Mouse (Mus musculus): ENCODE measurements around the gene Ly6g6e. TPM values are rescaled to one million over a fixed set of nuclear protein-coding genes. Genes with fewer than 3 reads are reported as not detected.

Gene Ly6g6e
- polyA plus RNA-seq, 1 experiment from 2014 or later = not detected

Other genes starting within 250 kb of the Ly6g6e start
- gene Stk19, start 240.0 kb upstream of the Ly6g6e start, polyA plus RNA-seq (2014; fragmentation: Illumina TruSeq; extraction: RNeasy Lipid Tissue Mini Kit (QIAGEN cat#74804)) = 4.4 TPM
- gene Dxo, start 239.9 kb upstream of the Ly6g6e start, polyA plus RNA-seq (2014; fragmentation: Illumina TruSeq; extraction: RNeasy Lipid Tissue Mini Kit (QIAGEN cat#74804)) = 1.9 TPM
- gene Skiv2l, start 226.7 kb upstream of the Ly6g6e start, polyA plus RNA-seq (2014; fragmentation: Illumina TruSeq; extraction: RNeasy Lipid Tissue Mini Kit (QIAGEN cat#74804)) = 2.9 TPM
- 1.8 TPM for gene Nelfe, start 226.5 kb upstream of the Ly6g6e start, polyA plus RNA-seq (2014; fragmentation: Illumina TruSeq; extraction: RNeasy Lipid Tissue Mini Kit (QIAGEN cat#74804))
- not detected for gene Cfb, start 214.4 kb upstream of the Ly6g6e start, polyA plus RNA-seq (2014; fragmentation: Illumina TruSeq; extraction: RNeasy Lipid Tissue Mini Kit (QIAGEN cat#74804))
- gene Zbtb12, start 197.4 kb upstream of the Ly6g6e start, polyA plus RNA-seq (2014; fragmentation: Illumina TruSeq; extraction: RNeasy Lipid Tissue Mini Kit (QIAGEN cat#74804)) = 10.8 TPM
- 1.0 TPM for gene Gm20547, start 194.9 kb upstream of the Ly6g6e start, polyA plus RNA-seq (2014; fragmentation: Illumina TruSeq; extraction: RNeasy Lipid Tissue Mini Kit (QIAGEN cat#74804))
- 11.5 TPM for gene C2, start 178.6 kb upstream of the Ly6g6e start, polyA plus RNA-seq (2014; fragmentation: Illumina TruSeq; extraction: RNeasy Lipid Tissue Mini Kit (QIAGEN cat#74804))
- 9.4 TPM for gene Ehmt2, start 178.4 kb upstream of the Ly6g6e start, polyA plus RNA-seq (2014; fragmentation: Illumina TruSeq; extraction: RNeasy Lipid Tissue Mini Kit (QIAGEN cat#74804))
- gene Slc44a4, start 162.4 kb upstream of the Ly6g6e start, polyA plus RNA-seq (2014; fragmentation: Illumina TruSeq; extraction: RNeasy Lipid Tissue Mini Kit (QIAGEN cat#74804)) = 0.20 TPM
- 1.8 TPM for gene Neu1, start 145.6 kb upstream of the Ly6g6e start, polyA plus RNA-seq (2014; fragmentation: Illumina TruSeq; extraction: RNeasy Lipid Tissue Mini Kit (QIAGEN cat#74804))
- 16.9 TPM for gene Hspa1b, start 117.7 kb upstream of the Ly6g6e start, polyA plus RNA-seq (2014; fragmentation: Illumina TruSeq; extraction: RNeasy Lipid Tissue Mini Kit (QIAGEN cat#74804))
- not detected for gene Gm20481, start 107.0 kb upstream of the Ly6g6e start, polyA plus RNA-seq (2014; fragmentation: Illumina TruSeq; extraction: RNeasy Lipid Tissue Mini Kit (QIAGEN cat#74804))
- 8.2 TPM for gene Hspa1a, start 104.7 kb upstream of the Ly6g6e start, polyA plus RNA-seq (2014; fragmentation: Illumina TruSeq; extraction: RNeasy Lipid Tissue Mini Kit (QIAGEN cat#74804))
- gene Hspa1l, start 104.2 kb upstream of the Ly6g6e start, polyA plus RNA-seq (2014; fragmentation: Illumina TruSeq; extraction: RNeasy Lipid Tissue Mini Kit (QIAGEN cat#74804)) = not detected
- gene Lsm2, start 95.0 kb upstream of the Ly6g6e start, polyA plus RNA-seq (2014; fragmentation: Illumina TruSeq; extraction: RNeasy Lipid Tissue Mini Kit (QIAGEN cat#74804)) = 19.2 TPM
- 6.0 TPM for gene Vars, start 75.9 kb upstream of the Ly6g6e start, polyA plus RNA-seq (2014; fragmentation: Illumina TruSeq; extraction: RNeasy Lipid Tissue Mini Kit (QIAGEN cat#74804))
- not detected for gene Vwa7, start 60.3 kb upstream of the Ly6g6e start, polyA plus RNA-seq (2014; fragmentation: Illumina TruSeq; extraction: RNeasy Lipid Tissue Mini Kit (QIAGEN cat#74804))
- not detected for gene Sapcd1, start 48.9 kb upstream of the Ly6g6e start, polyA plus RNA-seq (2014; fragmentation: Illumina TruSeq; extraction: RNeasy Lipid Tissue Mini Kit (QIAGEN cat#74804))
- 0.68 TPM for gene Msh5, start 30.2 kb upstream of the Ly6g6e start, polyA plus RNA-seq (2014; fragmentation: Illumina TruSeq; extraction: RNeasy Lipid Tissue Mini Kit (QIAGEN cat#74804))
- gene Clic1, start 26.9 kb upstream of the Ly6g6e start, polyA plus RNA-seq (2014; fragmentation: Illumina TruSeq; extraction: RNeasy Lipid Tissue Mini Kit (QIAGEN cat#74804)) = 25.1 TPM
- 2.7 TPM for gene Ddah2, start 17.9 kb upstream of the Ly6g6e start, polyA plus RNA-seq (2014; fragmentation: Illumina TruSeq; extraction: RNeasy Lipid Tissue Mini Kit (QIAGEN cat#74804))
- gene Ly6g6c, start 11.5 kb upstream of the Ly6g6e start, polyA plus RNA-seq (2014; fragmentation: Illumina TruSeq; extraction: RNeasy Lipid Tissue Mini Kit (QIAGEN cat#74804)) = not detected
- 0.20 TPM for gene Mpig6b, start 10.7 kb upstream of the Ly6g6e start, polyA plus RNA-seq (2014; fragmentation: Illumina TruSeq; extraction: RNeasy Lipid Tissue Mini Kit (QIAGEN cat#74804))
- not detected for gene Ly6g6d, start 1.2 kb downstream of the Ly6g6e start, polyA plus RNA-seq (2014; fragmentation: Illumina TruSeq; extraction: RNeasy Lipid Tissue Mini Kit (QIAGEN cat#74804))
- gene Ly6g6f, start 8.7 kb downstream of the Ly6g6e start, polyA plus RNA-seq (2014; fragmentation: Illumina TruSeq; extraction: RNeasy Lipid Tissue Mini Kit (QIAGEN cat#74804)) = not detected
- gene Abhd16a, start 12.4 kb downstream of the Ly6g6e start, polyA plus RNA-seq (2014; fragmentation: Illumina TruSeq; extraction: RNeasy Lipid Tissue Mini Kit (QIAGEN cat#74804)) = 3.5 TPM
- not detected for gene Ly6g5c, start 31.4 kb downstream of the Ly6g6e start, polyA plus RNA-seq (2014; fragmentation: Illumina TruSeq; extraction: RNeasy Lipid Tissue Mini Kit (QIAGEN cat#74804))
- gene Ly6g5b, start 38.5 kb downstream of the Ly6g6e start, polyA plus RNA-seq (2014; fragmentation: Illumina TruSeq; extraction: RNeasy Lipid Tissue Mini Kit (QIAGEN cat#74804)) = not detected
- 0.91 TPM for gene Gpank1, start 44.6 kb downstream of the Ly6g6e start, polyA plus RNA-seq (2014; fragmentation: Illumina TruSeq; extraction: RNeasy Lipid Tissue Mini Kit (QIAGEN cat#74804))
- gene Csnk2b, start 45.2 kb downstream of the Ly6g6e start, polyA plus RNA-seq (2014; fragmentation: Illumina TruSeq; extraction: RNeasy Lipid Tissue Mini Kit (QIAGEN cat#74804)) = 117 TPM
- gene D17H6S53E, start 49.5 kb downstream of the Ly6g6e start, polyA plus RNA-seq (2014; fragmentation: Illumina TruSeq; extraction: RNeasy Lipid Tissue Mini Kit (QIAGEN cat#74804)) = 0.83 TPM
- gene Apom, start 55.1 kb downstream of the Ly6g6e start, polyA plus RNA-seq (2014; fragmentation: Illumina TruSeq; extraction: RNeasy Lipid Tissue Mini Kit (QIAGEN cat#74804)) = not detected
- 9.7 TPM for gene Bag6, start 58.3 kb downstream of the Ly6g6e start, polyA plus RNA-seq (2014; fragmentation: Illumina TruSeq; extraction: RNeasy Lipid Tissue Mini Kit (QIAGEN cat#74804))
- 10.0 TPM for gene Prrc2a, start 88.0 kb downstream of the Ly6g6e start, polyA plus RNA-seq (2014; fragmentation: Illumina TruSeq; extraction: RNeasy Lipid Tissue Mini Kit (QIAGEN cat#74804))
- gene Aif1, start 99.2 kb downstream of the Ly6g6e start, polyA plus RNA-seq (2014; fragmentation: Illumina TruSeq; extraction: RNeasy Lipid Tissue Mini Kit (QIAGEN cat#74804)) = 5.8 TPM
- not detected for gene Lst1, start 111.5 kb downstream of the Ly6g6e start, polyA plus RNA-seq (2014; fragmentation: Illumina TruSeq; extraction: RNeasy Lipid Tissue Mini Kit (QIAGEN cat#74804))
- gene Ltb, start 117.5 kb downstream of the Ly6g6e start, polyA plus RNA-seq (2014; fragmentation: Illumina TruSeq; extraction: RNeasy Lipid Tissue Mini Kit (QIAGEN cat#74804)) = not detected
- gene Tnf, start 125.1 kb downstream of the Ly6g6e start, polyA plus RNA-seq (2014; fragmentation: Illumina TruSeq; extraction: RNeasy Lipid Tissue Mini Kit (QIAGEN cat#74804)) = not detected
- not detected for gene Lta, start 128.4 kb downstream of the Ly6g6e start, polyA plus RNA-seq (2014; fragmentation: Illumina TruSeq; extraction: RNeasy Lipid Tissue Mini Kit (QIAGEN cat#74804))
- not detected for gene Gm16181, start 143.9 kb downstream of the Ly6g6e start, polyA plus RNA-seq (2014; fragmentation: Illumina TruSeq; extraction: RNeasy Lipid Tissue Mini Kit (QIAGEN cat#74804))
- 5.4 TPM for gene Atp6v1g2, start 156.8 kb downstream of the Ly6g6e start, polyA plus RNA-seq (2014; fragmentation: Illumina TruSeq; extraction: RNeasy Lipid Tissue Mini Kit (QIAGEN cat#74804))
- not detected for gene Nfkbil1, start 158.9 kb downstream of the Ly6g6e start, polyA plus RNA-seq (2014; fragmentation: Illumina TruSeq; extraction: RNeasy Lipid Tissue Mini Kit (QIAGEN cat#74804))
- 7.3 TPM for gene Ddx39b, start 164.8 kb downstream of the Ly6g6e start, polyA plus RNA-seq (2014; fragmentation: Illumina TruSeq; extraction: RNeasy Lipid Tissue Mini Kit (QIAGEN cat#74804))
- 26.9 TPM for gene H2-D1, start 185.8 kb downstream of the Ly6g6e start, polyA plus RNA-seq (2014; fragmentation: Illumina TruSeq; extraction: RNeasy Lipid Tissue Mini Kit (QIAGEN cat#74804))
- not detected for gene H2-Q1, start 243.5 kb downstream of the Ly6g6e start, polyA plus RNA-seq (2014; fragmentation: Illumina TruSeq; extraction: RNeasy Lipid Tissue Mini Kit (QIAGEN cat#74804))